Mouse (Mus musculus): Measurements from ENCODE around the gene Gm15080. TPM values are rescaled to one million over a fixed set of nuclear protein-coding genes. Genes with fewer than 3 reads are reported as not detected.
"Not testable (repeated sequence)": the region's sequence is repeated elsewhere in the genome, so short reads cannot be mapped to it uniquely, and the experiment has no call there.

Gm15080 gene
- total RNA-seq (2017): not detected in 3 replicates

DNA sequence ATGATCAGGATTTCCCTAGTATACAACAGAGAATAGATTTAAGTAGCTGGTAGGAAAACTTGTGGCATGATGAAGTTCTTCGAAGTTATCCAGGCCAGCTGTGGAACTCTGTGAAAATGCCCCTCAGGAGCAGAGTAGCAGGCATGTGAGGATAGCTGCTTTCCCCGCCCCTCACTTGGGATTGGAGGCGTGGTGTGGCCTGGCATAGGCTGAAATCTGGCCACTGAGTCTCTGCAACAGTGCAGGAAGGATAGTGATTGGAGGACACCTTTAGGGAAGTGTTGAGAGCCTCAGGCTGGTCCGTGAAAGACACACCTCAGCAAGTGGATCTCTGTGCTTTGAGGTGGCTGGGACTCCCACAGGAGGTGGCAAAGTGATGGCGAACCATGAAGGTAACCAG is at the start of gene Gm15080:
Gene Gm15080, plus strand, starts transcription at position 301 of the 400 bp plus-strand sequence.
- not testable (repeated sequence) for ATAC-seq (replicated peaks; ENCODE audit: insufficient number of reproducible peaks, low FRiP score, low TSS enrichment, poor library complexity, severe bottlenecking)

Other genes with a start within 250 kb of the Gm15080 start
- gene Gm15128, start 227.0 kb upstream of the Gm15080 start, total RNA-seq (2017): not detected in 3 replicates
- not detected in 3 replicates for gene Gm15107, start 187.7 kb downstream of the Gm15080 start, total RNA-seq (2017)